8 mouse cellular contexts compared by ENCODE assay signal in the genomic region with DNA sequence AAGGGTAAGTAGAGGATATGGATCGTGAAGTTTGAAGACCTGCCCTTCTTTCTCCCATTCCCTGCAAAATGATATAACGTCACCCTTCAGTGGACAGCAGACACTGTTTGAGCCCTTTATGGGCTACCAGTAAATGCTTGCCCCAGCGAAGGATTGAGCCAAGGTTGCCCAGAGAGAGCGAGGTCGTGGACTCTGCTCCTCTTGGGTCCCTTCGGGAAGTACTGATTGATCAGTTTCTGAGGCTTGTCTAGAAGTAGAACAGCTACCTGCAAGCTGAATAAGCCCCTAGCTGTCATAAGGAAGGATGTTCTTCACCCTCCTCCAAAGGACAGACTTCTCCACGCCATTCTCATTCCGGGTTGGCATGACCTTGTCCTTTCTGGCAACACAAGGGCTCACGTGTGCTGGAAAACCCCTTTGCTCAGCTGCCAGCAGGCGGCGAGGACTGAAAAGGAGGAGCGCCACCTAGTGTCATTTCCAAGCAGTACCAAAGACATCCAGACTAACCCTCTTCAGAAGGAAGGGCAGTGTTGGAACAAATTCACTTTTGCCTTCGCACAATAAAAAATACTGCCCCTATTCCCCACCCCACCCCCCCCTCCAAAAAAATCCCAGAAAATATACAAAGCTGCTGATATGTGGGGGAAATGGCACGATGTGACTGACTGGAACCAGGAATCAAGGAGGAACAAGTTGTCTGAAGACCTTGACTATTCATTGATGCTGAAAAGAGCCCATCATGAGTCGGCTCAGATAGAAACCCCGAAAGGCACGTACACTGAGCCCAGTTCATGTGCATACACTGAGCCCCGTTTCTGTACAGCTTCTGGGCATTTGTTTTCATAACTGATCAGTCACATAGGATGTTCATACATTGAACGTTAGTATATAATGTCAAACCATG.
A peak's percentile ranks its signal among the peaks of the same experiment; 100 is the strongest.
DNase-seq lines count a peak whose midpoint lies in the region; ATAC-seq lines count a peak whose summit lies in the region.

No protein-coding gene starts in this region.

- peak; percentile 85 for DNase-seq in ZHBTc4 (ENCODE audit: low read depth, low spot score)
- DNase-seq in gastrocnemius, postnatal 25 days, result peak; percentile 49
- peak; percentile 73 to 84 for DNase-seq in left cerebral cortex, postnatal 14 days (ENCODE audit: low spot score in 2 of 2)
- peak; percentile 75 for DNase-seq in midbrain, embryonic 10.5 days (ENCODE audit: low spot score)
- peak; percentile 79 for DNase-seq in right cerebral cortex, postnatal 4 days

- no peaks in the 10 kb centered on the region for H3K9me3 ChIP-seq in midbrain, embryonic 10.5 days (replicated peaks)

- H3K27me3 ChIP-seq in midbrain, embryonic 10.5 days (ENCODE audit: low read depth, poor library complexity, severe bottlenecking), result 0 out of 2 replicates have a peak, but pooled peaks cover 5% of the 10 kb centered on the region

- H3K36me3 ChIP-seq in midbrain, embryonic 10.5 days, result no peaks in the 10 kb centered on the region

- H3K4me3 ChIP-seq in midbrain, embryonic 10.5 days, result no peak overlapping the region

- intact Hi-C loops in left cerebral cortex, postnatal 14 days (cut with DNase I), result loop anchor here (2.0 kb wide), 1 partner anchor 276 kb away; no protein-coding TSS in a partner anchor

- 52% methylated on average over 19 of the region's 19 CpGs for WGBS in midbrain, embryonic 10.5 days

- peaks cover under 1% of the 10 kb centered on the region; the same call in 1 of the 2 replicates for H3K4me1 ChIP-seq in midbrain, embryonic 10.5 days

- ATAC-seq in common myeloid progenitor, adult 5-6 weeks (replicated peaks; ENCODE audit: low read depth, poor library complexity, severe bottlenecking), result peak; percentile 100
- peak; percentile 84 for ATAC-seq in inflammation-experienced regulatory T-cells, adult 6 months
- ATAC-seq in erythroblast, adult 5-6 weeks (replicated peaks; ENCODE audit: low FRiP score, poor library complexity, severe bottlenecking), result no peak

- no peak overlapping the region for H3K27ac ChIP-seq in midbrain, embryonic 10.5 days (replicated peaks)
